Mouse (Mus musculus) hindbrain, embryonic 14.5 days (tissue): ENCODE measurements around the gene Nufip1. TPM values are rescaled to one million over a fixed set of nuclear protein-coding genes. Genes with fewer than 3 reads are reported as not detected.
A peak's percentile ranks its signal among the peaks of the same experiment; 100 is the strongest.

Source experiments
- ATAC-seq: fragments of 200-750 bp; cut with Nextera tagmentation; 2 replicates; pipeline ENCODE4 v1.8.0; 2017; ENCODE audit warnings: moderate number of reproducible peaks, mild to moderate bottlenecking, moderate TSS enrichment, moderate library complexity; ENCODE audit not compliant: low FRiP score
- DNase-seq: peaks from one replicate; pipeline ENCODE4 v3.0.0-alpha.2; 2015; ENCODE audit warnings: low spot score
- H3K27ac ChIP-seq: fragments of 300-500 bp; sonication (generic); 2 replicates; pipeline ENCODE4 v1.5.1; 2014; ENCODE audit warnings: mild to moderate bottlenecking, moderate library complexity
- H3K27me3 ChIP-seq: fragments of 300-500 bp; sonication (generic); 2 replicates; pipeline ENCODE4 v1.6.1; 2014; ENCODE audit warnings: mild to moderate bottlenecking, low read length, mixed read lengths; ENCODE audit not compliant: control insufficient read depth, insufficient read depth
- H3K36me3 ChIP-seq: fragments of 300-500 bp; sonication (generic); replicated peaks from 2 replicates; pipeline ENCODE4 v1.6.1; 2014; ENCODE audit not compliant: control insufficient read depth, insufficient read depth
- H3K4me1 ChIP-seq: fragments of 300-500 bp; sonication (generic); replicated peaks from 2 replicates; pipeline ENCODE4 v1.6.1; 2014; ENCODE audit warnings: antibody characterized with exemption, low read length, mixed read lengths; ENCODE audit not compliant: control insufficient read depth, insufficient read depth
- H3K4me2 ChIP-seq: fragments of 300-500 bp; sonication (generic); replicated peaks from 2 replicates; pipeline ENCODE4 v1.6.1; 2014; ENCODE audit warnings: mild to moderate bottlenecking, moderate library complexity
- H3K4me3 ChIP-seq: fragments of 300-500 bp; sonication (generic); replicated peaks from 2 replicates; pipeline ENCODE4 v1.5.1; 2014; ENCODE audit warnings: mild to moderate bottlenecking, low read length
- H3K9ac ChIP-seq: fragments of 300-500 bp; sonication (generic); 2 replicates; pipeline ENCODE4 v1.6.1; 2014
- H3K9me3 ChIP-seq: fragments of 300-500 bp; sonication (generic); 2 replicates; pipeline ENCODE4 v1.6.1; 2016; ENCODE audit warnings: low read length; ENCODE audit not compliant: control insufficient read depth
- WGBS: fragments of 180-500 bp; shearing (Covaris S2); extraction: QIAGEN DNeasy Blood & Tissue Kit; methylation state at CpG from one replicate; pipeline ENCODE4 v1.1.7; 2014; 5-methylcytosine and 5-hydroxymethylcytosine counted together
- polyA plus RNA-seq: library from polyadenylated mRNA; unstranded; fragments of >200 nt; fragmentation: Nextera tagmentation; extraction: Ambion mirVana; gene quantifications from 2 replicates; pipeline ENCODE4 v1.2.1, GENCODE M21; 2014

The Nufip1 gene
- 11.1 and 11.9 TPM in 2 replicates for polyA plus RNA-seq

GRCm38 (mm10) chr14:76110396-76111221 is at the start of gene Nufip1, which contains the start of gene Gpalpp1:
Nufip1 (plus strand) TSS chr14:76110891.
Gpalpp1 (minus strand) TSS chr14:76110760.
- WGBS: under 1% methylated on average over 69 of the region's 69 CpGs
- Histone ChIP-seq H3K9me3 (no peaks in the 10 kb centered on the region), H3K4me3 (peak within 1 kb of the TSS; percentile 76), H3K36me3 (peaks cover 40% of the 10 kb centered on the region), H3K9ac (peak within 1 kb of the TSS; percentile 79), H3K4me2 (peak within 1 kb of the TSS; percentile 95), H3K27ac (peak within 1 kb of the TSS; percentile 74), H3K4me1 (peaks cover 22% of the 10 kb centered on the region), H3K27me3 (no peaks in the 10 kb centered on the region)
- ATAC-seq (peak; percentile 100), DNase-seq (peak; percentile 96)

GRCm38 (mm10) chr14:76067237-76067636 is 43.5 kb upstream of the Nufip1 start:
- Histone ChIP-seq H3K4me3 (no peak overlapping the region), H3K9me3 (no peaks in the 10 kb centered on the region), H3K9ac (no peak overlapping the region), H3K27me3 (no peaks in the 10 kb centered on the region), H3K4me1 (no peaks in the 10 kb centered on the region), H3K27ac (0 out of 2 replicates have a peak overlapping the region, but pooled peaks have one; percentile 4), H3K4me2 (no peak overlapping the region), H3K36me3 (no peaks in the 10 kb centered on the region)
- 62% methylated on average over 1 of the region's 1 CpGs for WGBS
- ATAC-seq: no peak
- DNase-seq: no peak

- no peak for ATAC-seq
- no peak overlapping the region for H3K4me2 ChIP-seq
- H3K27ac ChIP-seq: no peak overlapping the region
- H3K9ac ChIP-seq: no peak overlapping the region
- no peaks in the 10 kb centered on the region for H3K4me1 ChIP-seq
- no peak overlapping the region for H3K4me3 ChIP-seq
- no peak for DNase-seq
- no peaks in the 10 kb centered on the region for H3K36me3 ChIP-seq
- no peaks in the 10 kb centered on the region for H3K9me3 ChIP-seq
- 71% methylated on average over 4 of the region's 4 CpGs for WGBS
- H3K27me3 ChIP-seq: no peaks in the 10 kb centered on the region
Observed at GRCm38 (mm10) chr14:76068296-76068695, 42.4 kb upstream of the Nufip1 start.

GRCm38 (mm10) chr14:76069296-76069695 is 41.4 kb upstream of the Nufip1 start:
- no peak overlapping the region for H3K27ac ChIP-seq

GRCm38 (mm10) chr14:76072626-76073025 is 38.1 kb upstream of the Nufip1 start:
- WGBS: 69% methylated on average over 2 of the region's 2 CpGs
- Histone ChIP-seq H3K27ac (no peak overlapping the region), H3K36me3 (no peaks in the 10 kb centered on the region), H3K4me3 (no peak overlapping the region), H3K4me2 (no peak overlapping the region), H3K9ac (no peak overlapping the region), H3K27me3 (no peaks in the 10 kb centered on the region), H3K9me3 (no peaks in the 10 kb centered on the region), H3K4me1 (peaks cover 5% of the 10 kb centered on the region; the same call in 1 of the 2 replicates)
- DNase-seq (no peak), ATAC-seq (no peak)

More at GRCm38 (mm10) chr14:76069296-76069695, 41.4 kb upstream of the Nufip1 start:
- H3K9ac ChIP-seq: no peak overlapping the region
- H3K4me1 ChIP-seq: no peaks in the 10 kb centered on the region
- DNase-seq (no peak), ATAC-seq (no peak)
- no peaks in the 10 kb centered on the region for H3K9me3 ChIP-seq
- H3K4me2 ChIP-seq: no peak overlapping the region
- H3K36me3 ChIP-seq: no peaks in the 10 kb centered on the region
- no peak overlapping the region for H3K4me3 ChIP-seq
- H3K27me3 ChIP-seq: no peaks in the 10 kb centered on the region
- 52% methylated on average over 4 of the region's 4 CpGs for WGBS

- Histone ChIP-seq H3K36me3 (no peaks in the 10 kb centered on the region), H3K9ac (no peak overlapping the region), H3K4me2 (no peak overlapping the region), H3K4me1 (peaks cover 5% of the 10 kb centered on the region; the same call in 1 of the 2 replicates), H3K27ac (no peak overlapping the region), H3K4me3 (no peak overlapping the region), H3K9me3 (no peaks in the 10 kb centered on the region), H3K27me3 (no peaks in the 10 kb centered on the region)
- DNase-seq: no peak
- ATAC-seq: no peak
- 82% methylated on average over 1 of the region's 1 CpGs for WGBS
Observed at GRCm38 (mm10) chr14:76074206-76074605, 36.5 kb upstream of the Nufip1 start.

GRCm38 (mm10) chr14:76075721-76076120 is 35.0 kb upstream of the Nufip1 start:
- no peaks in the 10 kb centered on the region for H3K36me3 ChIP-seq
- DNase-seq: no peak
- peak overlapping the region; percentile 38 for H3K27ac ChIP-seq
- no peak overlapping the region for H3K4me2 ChIP-seq
- H3K4me1 ChIP-seq: peaks cover 5% of the 10 kb centered on the region; the same call in 1 of the 2 replicates
- no peak overlapping the region for H3K9ac ChIP-seq
- H3K9me3 ChIP-seq: no peaks in the 10 kb centered on the region
- no peaks in the 10 kb centered on the region for H3K27me3 ChIP-seq
- ATAC-seq: no peak
- no peak overlapping the region for H3K4me3 ChIP-seq
- WGBS: 54% methylated on average over 4 of the region's 4 CpGs

GRCm38 (mm10) chr14:76076602-76077001 is 34.1 kb upstream of the Nufip1 start:
- 41% methylated on average over 4 of the region's 4 CpGs for WGBS
- no peak overlapping the region for H3K4me3 ChIP-seq
- no peaks in the 10 kb centered on the region for H3K27me3 ChIP-seq
- peaks cover 5% of the 10 kb centered on the region; the same call in 1 of the 2 replicates for H3K4me1 ChIP-seq
- ATAC-seq (0 out of 2 replicates have a peak, but pooled peaks have one; percentile 55), DNase-seq (peak; percentile 75)
- 0 out of 2 replicates have a peak overlapping the region, but pooled peaks have one; percentile 2 for H3K4me2 ChIP-seq
- H3K27ac ChIP-seq: no peak overlapping the region
- no peaks in the 10 kb centered on the region for H3K36me3 ChIP-seq
- no peaks in the 10 kb centered on the region for H3K9me3 ChIP-seq
- no peak overlapping the region for H3K9ac ChIP-seq

- H3K9me3 ChIP-seq: no peaks in the 10 kb centered on the region
- ATAC-seq (peak; percentile 74), DNase-seq (peak; percentile 84)
- peak overlapping the region; percentile 2; the same call in 1 of the 2 replicates for H3K4me2 ChIP-seq
- H3K36me3 ChIP-seq: no peaks in the 10 kb centered on the region
- peaks cover 5% of the 10 kb centered on the region; the same call in 1 of the 2 replicates for H3K4me1 ChIP-seq
- H3K4me3 ChIP-seq: no peak overlapping the region
- H3K27ac ChIP-seq: no peak overlapping the region
- no peaks in the 10 kb centered on the region for H3K27me3 ChIP-seq
- no peak overlapping the region for H3K9ac ChIP-seq
- WGBS: 46% methylated on average over 9 of the region's 9 CpGs
Observed at GRCm38 (mm10) chr14:76077088-76077491, 33.6 kb upstream of the Nufip1 start.
